Mouse (Mus musculus) layer of hippocampus, adult 2 months (tissue): ENCODE results near the gene Hbb-bh1. TPM values are rescaled to one million over a fixed set of nuclear protein-coding genes. Genes with fewer than 3 reads are reported as not detected.
"Not testable (repeated sequence)": the region's sequence is repeated elsewhere in the genome, so short reads cannot be mapped to it uniquely, and the experiment has no call there.

Source experiments
- DNase-seq, 2 experiments: peaks; one replicate each; pipeline ENCODE4 v3.0.0; 2022; ENCODE audit warnings: low spot score in 2 of 2
- H3K27ac ChIP-seq: fragments of 200-600 bp; 2 replicates; pipeline ENCODE4 v1.8.1; 2022
- H3K4me3 ChIP-seq: fragments of 200-600 bp; 2 replicates; pipeline ENCODE4 v1.8.1; 2022; ENCODE audit warnings: mild to moderate bottlenecking
- CTCF ChIP-seq: fragments of 200-600 bp; conservative IDR thresholded peaks from 2 replicates; pipeline ENCODE4 v1.8.1; 2022; ENCODE audit warnings: antibody characterized with exemption, mild to moderate bottlenecking, moderate library complexity
- total RNA-seq, 2 experiments: library from RNA; stranded (reverse); gene quantifications; 2 replicates each; pipeline ENCODE4 v1.2.3; 2021

Gene Hbb-bh1
- total RNA-seq, 2 experiments from 2014 or later, result not detected

DNA sequence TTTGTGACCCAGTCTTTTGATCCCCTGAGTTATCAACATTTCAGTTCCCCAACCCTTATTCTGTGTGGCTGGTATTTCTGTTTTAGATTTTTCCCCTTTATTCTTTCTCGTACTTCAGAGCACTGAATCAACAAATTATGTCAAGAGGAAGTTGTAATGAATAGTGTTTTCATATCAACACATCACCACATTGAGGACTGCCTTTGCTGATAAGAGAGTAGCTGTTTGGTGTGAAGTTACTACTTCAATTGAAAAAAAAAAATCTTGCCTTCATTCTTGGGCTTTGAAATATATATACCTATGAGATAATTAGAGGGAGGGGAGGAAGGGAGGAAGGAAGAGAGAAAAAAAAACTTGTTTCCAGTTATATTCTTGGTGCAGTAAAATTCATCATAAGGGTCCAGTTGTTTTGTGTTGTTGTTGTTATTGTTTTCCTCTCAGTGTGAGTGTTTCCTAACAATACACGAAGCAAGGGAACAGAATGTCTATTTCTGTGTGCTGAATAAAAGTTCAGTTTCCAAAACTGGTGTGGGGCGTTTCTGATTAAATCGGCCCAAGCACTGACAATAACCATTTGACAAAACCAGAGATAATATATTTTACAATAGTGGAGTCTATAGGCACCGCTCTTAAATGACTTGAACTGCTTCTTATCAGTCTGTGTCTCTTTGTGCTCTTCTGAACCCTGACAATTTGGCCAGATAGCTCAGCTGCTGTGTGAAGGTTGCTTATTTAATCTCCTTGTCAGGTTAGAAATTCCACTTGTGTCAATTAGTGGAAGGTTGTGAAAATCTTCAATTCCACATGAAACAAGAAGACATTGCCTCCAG is 33.8 kb downstream of the Hbb-bh1 start:
- DNase-seq, result no peak
- no peak overlapping the region for H3K4me3 ChIP-seq
- no peak for TF ChIP-seq CTCF
- H3K27ac ChIP-seq, result no peak overlapping the region

GRCm38 (mm10) chr7:103808120-103808519 is 34.8 kb downstream of the Hbb-bh1 start:
- not testable (repeated sequence) for DNase-seq, H3K4me3 ChIP-seq, H3K27ac ChIP-seq

GRCm38 (mm10) chr7:103806856-103807255 is 36.1 kb downstream of the Hbb-bh1 start:
- Histone ChIP-seq H3K4me3 (no peak overlapping the region), H3K27ac (no peak overlapping the region)
- TF ChIP-seq CTCF, result peak; percentile 83
- DNase-seq, result peak; percentile 4 to 40

DNA sequence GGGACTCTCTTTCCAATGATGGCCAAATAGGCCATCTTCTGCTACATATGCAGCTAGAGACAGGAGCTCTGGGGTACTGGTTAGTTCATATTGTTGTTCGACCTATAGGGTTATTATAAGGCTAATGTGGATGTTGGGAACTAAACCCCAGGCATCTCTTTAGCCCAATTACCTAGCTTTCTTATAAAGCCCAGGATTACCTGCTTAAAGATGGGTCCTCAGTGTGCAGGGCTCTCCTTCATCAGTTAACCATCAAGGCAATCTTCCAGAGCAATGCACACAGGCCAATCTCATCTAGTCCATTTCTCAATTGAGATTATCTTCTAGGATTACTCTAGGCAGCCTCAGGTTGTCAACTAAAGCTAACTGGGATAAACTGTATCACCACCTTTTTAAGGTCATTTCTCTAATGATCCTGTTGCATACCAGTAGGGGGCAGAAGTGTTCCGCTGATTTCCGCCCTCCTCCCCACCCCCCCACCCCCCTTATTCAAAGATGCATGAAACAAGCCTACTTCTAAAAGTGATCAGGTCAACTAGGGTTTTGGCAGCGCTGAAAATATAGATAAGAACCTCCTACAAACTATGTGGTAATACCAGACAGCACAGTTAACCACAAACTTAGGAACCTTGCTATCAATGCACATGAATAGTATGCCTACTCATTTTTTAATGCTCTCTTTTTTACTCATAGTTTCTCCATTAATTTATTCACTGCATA is 50.1 kb downstream of the Hbb-bh1 start:
- DNase-seq, result no peak
- TF ChIP-seq CTCF, result peak; percentile 42
- H3K27ac ChIP-seq, result no peak overlapping the region

DNA sequence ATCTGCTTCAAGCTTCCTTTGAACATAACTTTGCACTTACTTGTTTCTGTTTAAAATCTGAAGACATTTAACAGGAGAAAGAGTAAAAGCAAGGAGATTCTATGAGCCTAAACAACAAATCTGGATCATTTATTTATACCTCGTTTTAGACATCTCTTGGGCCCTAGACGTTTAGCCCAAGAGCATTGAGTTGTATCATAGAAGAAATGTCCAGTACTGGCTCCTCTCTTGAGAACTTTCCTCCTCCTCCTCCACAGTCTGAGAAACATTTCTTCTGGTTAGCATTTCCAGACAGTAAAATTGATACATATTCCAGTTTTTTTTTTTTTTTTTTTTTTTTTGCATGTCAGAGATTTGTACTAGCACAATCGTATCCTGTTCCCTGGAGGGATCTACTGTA is 51.2 kb downstream of the Hbb-bh1 start, which contains the start of gene Olfr67:
Gene Olfr67 (minus strand): TSS at position 101 of the 400 bp plus-strand sequence.
- H3K4me3 ChIP-seq, result no peak within 1 kb of the TSS
- no peak for TF ChIP-seq CTCF
- no peak for DNase-seq
- no peak within 1 kb of the TSS for H3K27ac ChIP-seq

More for the DNA sequence above, 50.1 kb downstream of the Hbb-bh1 start:
- H3K4me3 ChIP-seq, result no peak overlapping the region

Other genes with a start within 250 kb of the Hbb-bh1 start
- not detected for gene Olfr619, start 242.6 kb downstream of the Hbb-bh1 start, total RNA-seq
- gene Olfr620, start 230.6 kb downstream of the Hbb-bh1 start, total RNA-seq, result not detected
- not detected for gene Olfr622, start 200.5 kb downstream of the Hbb-bh1 start, total RNA-seq
- gene Olfr623, start 179.5 kb downstream of the Hbb-bh1 start, total RNA-seq, result not detected
- under 1 TPM in 1 of 2 experiments, not detected in 1; 0.08 TPM for gene Olfr624, start 172.0 kb downstream of the Hbb-bh1 start, total RNA-seq
- gene Olfr625-ps1, start 160.4 kb downstream of the Hbb-bh1 start, total RNA-seq, result not detected
- not detected for gene Olfr243, start 128.5 kb downstream of the Hbb-bh1 start, total RNA-seq
- not detected for gene Olfr628, start 112.8 kb downstream of the Hbb-bh1 start, total RNA-seq
- gene Olfr629, start 98.2 kb downstream of the Hbb-bh1 start, total RNA-seq, result not detected
- not detected for gene Olfr630, start 85.8 kb downstream of the Hbb-bh1 start, total RNA-seq
- not detected for gene Olfr69, start 71.6 kb downstream of the Hbb-bh1 start, total RNA-seq
- not detected for gene Olfr68, start 63.5 kb downstream of the Hbb-bh1 start, total RNA-seq
- not detected for gene Olfr67, start 51.3 kb downstream of the Hbb-bh1 start, total RNA-seq
- gene Hbb-bt, start 29.2 kb downstream of the Hbb-bh1 start, total RNA-seq, result 10 to 100 TPM; 30.9 to 57.0 TPM
- 100 to 1,000 TPM; 322 to 529 TPM for gene Hbb-bs, start 15.1 kb downstream of the Hbb-bh1 start, total RNA-seq
- not detected for gene Hbb-bh2, start 2.6 kb downstream of the Hbb-bh1 start, total RNA-seq
- gene Hbb-y, start 10.1 kb upstream of the Hbb-bh1 start, total RNA-seq, result not detected
- not detected for gene Olfr66, start 43.1 kb upstream of the Hbb-bh1 start, total RNA-seq
- gene Olfr64, start 51.3 kb upstream of the Hbb-bh1 start, total RNA-seq, result not detected
- not detected for gene Olfr65, start 60.3 kb upstream of the Hbb-bh1 start, total RNA-seq
- not detected for gene Olfr631, start 85.7 kb upstream of the Hbb-bh1 start, total RNA-seq
- gene Olfr632, start 91.2 kb upstream of the Hbb-bh1 start, total RNA-seq, result not detected
- not detected for gene Olfr633, start 101.3 kb upstream of the Hbb-bh1 start, total RNA-seq
- gene Olfr635, start 128.0 kb upstream of the Hbb-bh1 start, total RNA-seq, result under 1 TPM; 0.05 to 0.07 TPM
- not detected for gene Olfr638, start 155.6 kb upstream of the Hbb-bh1 start, total RNA-seq
- under 1 TPM; 0.07 to 0.10 TPM for gene Olfr639, start 174.1 kb upstream of the Hbb-bh1 start, total RNA-seq
- not detected for gene Olfr640, start 182.4 kb upstream of the Hbb-bh1 start, total RNA-seq
- gene Olfr641, start 192.3 kb upstream of the Hbb-bh1 start, total RNA-seq, result not detected
- not detected for gene Olfr642, start 209.5 kb upstream of the Hbb-bh1 start, total RNA-seq
- not detected for gene 4930516K23Rik, start 218.3 kb upstream of the Hbb-bh1 start, total RNA-seq
- gene Olfr644, start 228.7 kb upstream of the Hbb-bh1 start, total RNA-seq, result not detected
- not detected for gene Olfr645, start 242.3 kb upstream of the Hbb-bh1 start, total RNA-seq